Mouse (Mus musculus) cerebellum, postnatal 10 days (tissue): ENCODE measurements at regions not wholly inside any gene's neighbourhood (a gene's known extent, or its start where the extent isn't known, plus 50 kb on each side); places are given as distances from the start of the nearest gene placed in this dataset.

Experiments
- DNase-seq, 2 experiments: peaks; one replicate each; pipeline ENCODE4 v3.0.0; 2021; ENCODE audit warnings: mixed read lengths in 2 of 2

DNA sequence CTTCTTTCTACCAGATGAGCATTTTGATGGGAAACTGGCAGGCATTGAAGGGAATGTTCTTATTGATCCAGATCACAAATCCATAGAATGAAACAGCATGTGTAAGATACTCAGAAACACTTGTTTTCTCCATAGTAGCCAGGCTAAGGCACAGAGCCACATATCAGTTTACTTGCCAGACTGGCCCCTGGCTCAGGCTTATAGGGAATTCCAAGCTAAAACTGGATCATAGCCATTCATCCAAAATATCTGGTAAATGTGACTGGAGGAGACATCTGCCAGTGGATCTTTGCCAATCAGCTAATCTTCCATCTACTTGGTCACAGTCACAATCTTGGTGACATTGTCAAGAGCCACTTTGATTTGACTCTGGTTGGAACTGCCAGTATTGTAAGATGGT is 1684.7 kb upstream of the Gm38303 start:
- peak; percentile 71 to 75 for DNase-seq

DNA sequence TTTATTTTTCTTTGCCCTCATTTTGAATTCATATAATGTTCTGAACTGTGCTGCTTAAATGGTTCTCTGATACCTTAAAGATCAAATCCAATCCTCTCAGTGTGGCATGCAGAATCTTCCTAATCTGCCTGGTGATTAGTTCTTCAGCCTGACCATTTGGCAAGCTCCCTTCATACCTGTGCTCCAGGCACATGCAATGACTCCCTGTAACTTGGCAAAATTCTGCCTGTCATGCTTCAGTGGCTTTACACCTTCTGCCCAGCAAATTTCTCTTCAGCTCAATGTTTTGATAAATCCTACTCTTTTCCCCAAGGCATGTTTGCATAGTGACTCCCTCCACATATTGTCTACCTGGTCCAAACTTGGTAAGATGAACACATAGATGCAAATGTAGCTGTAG is 1656.8 kb upstream of the Gm38303 start:
- peak; percentile 40 to 57 for DNase-seq
